Mouse (Mus musculus): ENCODE data around the gene Coro7. TPM values are rescaled to one million over a fixed set of nuclear protein-coding genes. Genes with fewer than 3 reads are reported as not detected.
"Not testable (repeated sequence)": the region's sequence is repeated elsewhere in the genome, so short reads cannot be mapped to it uniquely, and the experiment has no call there.

Coro7 gene
- polyA plus RNA-seq (2017; shearing (Covaris generic)) = 100 to 1,000 TPM in 1 of 2 experiments, 10 to 100 TPM in 1; 98.7 to 102 TPM

DNA sequence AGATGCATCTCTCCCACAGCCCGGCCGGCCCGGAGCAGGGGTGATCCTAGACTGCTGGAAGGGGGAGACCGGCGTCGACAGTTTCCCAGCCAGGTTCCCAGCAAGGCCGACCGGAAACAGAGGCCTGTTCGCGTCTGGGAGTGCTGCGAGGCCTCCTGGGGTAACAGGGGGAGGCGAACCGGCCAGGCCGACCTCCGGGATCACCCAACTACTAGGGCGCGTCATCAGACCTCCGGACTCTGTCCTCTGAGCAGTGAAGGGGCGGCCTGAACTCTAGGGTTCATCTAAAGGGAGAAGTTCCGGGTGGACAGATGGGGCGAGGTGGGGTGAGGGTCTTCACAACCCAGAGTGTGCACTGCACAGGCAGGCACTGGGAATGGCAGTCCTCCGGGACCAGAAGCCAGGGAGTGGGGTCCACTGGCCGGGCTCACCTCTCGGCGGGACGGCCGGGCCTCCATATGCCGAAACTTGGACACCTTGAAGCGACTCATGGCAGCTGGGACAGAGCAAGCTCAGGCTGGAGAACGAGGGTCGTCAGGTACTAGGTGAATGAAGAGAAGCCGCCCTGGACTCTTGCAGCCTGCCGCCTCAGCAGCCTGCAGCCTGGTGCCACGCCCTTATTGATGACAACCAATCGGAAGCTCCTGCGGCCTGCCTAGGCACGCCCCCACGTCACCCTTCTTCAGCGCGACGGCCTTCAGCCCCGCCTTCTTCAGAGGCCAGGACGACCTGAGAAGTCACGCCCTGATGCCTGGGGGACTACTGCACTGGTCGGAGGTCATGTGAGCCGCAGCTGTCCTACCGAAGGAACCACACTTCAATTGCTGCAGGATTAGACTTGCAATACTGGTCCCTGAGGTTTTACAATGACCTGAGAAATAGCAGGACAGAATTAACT, at the start of gene Coro7:
Coro7 (minus strand) TSS at position 657 of the 898 bp plus-strand sequence.
- ATAC-seq = peak; percentile 80

DNA sequence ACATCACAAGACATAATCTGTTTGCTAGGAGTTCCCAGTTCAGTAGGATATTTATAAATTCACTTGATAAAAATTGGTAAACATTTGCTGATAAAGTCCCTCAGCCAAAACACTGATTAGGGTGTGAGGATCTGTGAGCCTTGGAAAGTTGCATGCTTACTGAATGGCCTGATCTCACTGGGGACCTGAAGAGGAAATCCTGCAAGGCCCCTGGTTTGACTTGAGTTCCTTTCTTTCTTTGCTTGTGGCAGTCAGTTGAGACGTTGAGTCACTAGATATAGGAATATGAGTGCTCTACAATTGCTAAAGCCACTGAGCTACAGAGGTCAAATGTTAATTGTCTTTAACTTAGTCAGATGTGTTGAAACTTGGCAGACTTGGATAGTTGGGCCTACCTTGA, 48.4 kb upstream of the Coro7 start:
- ATAC-seq = no peak

- ATAC-seq = no peak
Measured at GRCm38 (mm10) chr16:4727526-4727925, 47.9 kb upstream of the Coro7 start.

GRCm38 (mm10) chr16:4726528-4727128, 47.1 kb upstream of the Coro7 start:
- peak; percentile 62 for ATAC-seq

DNA sequence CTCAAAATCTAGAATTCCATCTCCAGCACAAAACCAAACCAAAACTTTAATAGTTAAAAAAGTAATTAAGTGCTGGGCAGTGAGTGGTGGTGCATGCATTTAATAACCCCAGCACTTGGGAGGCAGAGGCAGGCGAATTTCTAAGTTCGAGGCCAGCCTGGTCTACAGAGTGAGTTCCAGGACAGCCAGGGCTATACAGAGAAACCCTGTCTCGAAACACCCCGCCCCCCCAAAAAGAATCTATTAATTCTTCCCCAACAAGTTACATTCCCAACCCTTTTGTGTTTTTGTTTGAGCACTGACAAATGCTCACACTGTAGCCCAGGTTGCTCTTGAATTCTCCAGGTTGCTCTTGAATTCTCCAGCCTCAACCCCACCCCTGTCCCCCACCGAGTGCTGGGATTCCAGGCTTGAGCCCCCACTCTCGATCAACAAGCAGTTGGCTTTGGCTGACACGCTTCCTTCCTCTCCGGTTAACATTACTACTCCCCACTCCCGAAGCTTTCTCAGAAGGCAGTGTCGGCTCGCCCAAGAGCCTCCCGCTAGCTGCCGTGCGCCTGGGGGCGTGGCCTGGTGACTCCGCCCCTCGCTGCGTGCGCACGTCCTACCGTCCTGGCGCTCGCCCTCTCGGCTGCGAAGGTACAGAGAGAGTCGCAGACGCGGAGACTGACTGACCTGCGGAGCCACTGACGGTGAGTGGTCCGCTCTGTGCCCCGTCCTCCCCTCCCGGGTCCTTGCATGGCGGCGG, 46.4 kb upstream of the Coro7 start, which contains the start of gene Hmox2:
Hmox2 (plus strand) TSS at position 582 of the 748 bp plus-strand sequence.
- peak; percentile 92 for ATAC-seq

DNA sequence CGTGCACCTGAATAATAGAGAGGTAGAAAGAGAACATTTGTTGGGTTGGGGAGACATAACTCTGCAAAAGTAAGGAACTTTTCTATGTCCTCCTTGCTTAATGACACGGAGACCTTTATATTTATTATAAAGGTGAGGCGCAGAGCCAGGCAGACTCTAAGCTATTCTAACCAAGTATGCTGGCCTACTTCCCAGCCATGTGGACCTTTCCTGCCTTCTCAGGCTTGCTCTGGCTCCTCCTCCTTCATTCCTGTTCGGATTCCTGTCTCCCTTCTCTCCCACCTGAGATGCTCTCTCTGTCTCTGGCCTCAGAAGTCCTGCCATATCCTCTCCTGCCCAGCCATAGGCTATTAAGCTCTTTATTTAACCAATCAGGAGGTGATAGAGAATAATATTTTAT, 45.7 kb upstream of the Coro7 start:
- no peak for ATAC-seq

DNA sequence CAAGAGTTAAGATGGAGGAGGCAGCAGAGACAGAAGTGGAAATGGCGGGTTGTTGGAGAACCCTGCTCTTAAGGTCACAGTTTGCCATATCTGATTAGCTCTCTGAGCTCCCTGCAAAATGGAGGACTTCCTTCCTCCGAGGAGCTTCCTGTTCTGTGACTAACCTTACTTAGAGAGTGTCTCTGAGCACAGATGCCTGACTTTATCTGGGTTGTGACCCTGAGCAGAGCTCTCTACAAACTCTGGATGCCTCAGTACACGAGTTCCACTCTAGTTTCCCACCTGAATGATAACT, 43.3 kb upstream of the Coro7 start:
- no peak for ATAC-seq

DNA sequence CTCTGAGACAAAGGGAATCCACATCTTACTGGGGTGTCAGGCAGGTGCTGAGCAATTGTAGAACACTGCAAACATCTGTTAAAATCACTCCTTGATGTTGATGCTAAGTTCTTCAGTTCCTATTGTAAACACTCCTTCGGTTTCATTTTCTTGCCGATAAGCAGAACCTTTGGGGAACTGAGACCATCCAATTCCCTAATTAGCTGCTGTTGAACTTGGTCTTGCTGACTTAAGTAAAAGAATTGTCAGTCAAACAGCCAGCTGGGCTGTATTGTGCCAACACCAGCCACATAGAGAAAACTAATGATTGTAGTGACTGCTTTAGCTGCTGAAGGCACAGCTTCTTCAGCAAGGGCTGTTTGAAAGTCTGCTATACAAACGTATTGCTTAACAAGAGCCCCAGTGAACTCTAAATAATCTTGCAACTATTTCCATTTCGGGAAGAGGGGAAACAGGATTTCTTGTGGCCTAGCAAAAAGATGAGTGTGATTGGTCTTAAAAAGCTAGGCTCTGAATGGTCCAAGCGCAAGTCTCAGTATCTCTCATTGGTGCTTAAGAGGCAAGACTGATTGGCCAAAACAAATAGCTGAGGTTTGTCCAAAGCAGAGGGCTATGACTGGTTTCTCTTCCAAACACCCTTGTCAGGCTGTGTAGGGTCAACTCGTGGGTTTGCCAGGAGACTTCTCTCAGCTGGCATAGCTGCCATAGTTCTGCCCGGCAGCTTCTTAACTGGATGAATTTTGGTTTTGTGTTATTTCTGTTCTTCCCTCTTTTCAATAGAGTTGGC, 42.7 kb upstream of the Coro7 start:
- no peak for ATAC-seq

DNA sequence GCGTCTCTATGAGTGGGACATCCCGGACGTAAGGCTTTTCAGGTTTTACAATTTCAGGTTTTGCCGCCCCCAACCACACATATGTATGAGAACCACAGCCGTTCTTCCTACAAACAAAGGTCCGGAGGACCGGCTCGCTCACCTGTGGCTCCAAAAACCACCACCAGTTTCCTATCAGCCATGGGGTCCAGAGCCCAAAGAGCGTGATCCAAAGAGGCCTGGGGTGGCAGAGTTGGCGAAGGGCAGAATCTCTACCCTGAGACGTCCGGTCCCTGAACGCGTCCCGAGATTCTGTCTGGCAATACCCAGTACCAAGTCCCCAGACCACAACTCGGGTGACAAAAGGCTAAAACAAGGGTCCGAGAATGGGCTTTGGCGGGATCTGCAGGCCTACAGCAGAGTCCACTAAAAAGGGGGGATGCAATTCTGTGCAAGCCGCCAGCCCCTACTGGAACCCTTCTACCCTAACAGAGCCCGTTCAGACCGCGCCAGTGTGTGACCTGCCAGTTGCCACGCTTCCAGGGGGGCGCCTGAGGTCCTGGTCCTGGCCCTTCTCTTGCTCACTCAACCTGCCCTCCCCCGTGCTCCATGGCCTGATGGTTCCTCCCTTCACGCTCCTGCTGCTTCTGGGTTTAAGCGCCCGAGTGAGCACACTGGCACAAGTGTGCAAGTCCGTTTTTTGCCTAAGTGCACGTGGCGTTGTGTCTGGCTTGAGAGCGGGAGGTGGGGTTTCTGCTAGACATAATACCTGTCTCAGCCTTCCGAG, 39.4 kb upstream of the Coro7 start, which contains the start of gene Nmral1:
Nmral1 (minus strand) TSS at position 604 of the 766 bp plus-strand sequence.
- peak; percentile 65 for ATAC-seq

- ATAC-seq = no peak
Measured at GRCm38 (mm10) chr16:4717866-4718265, 38.3 kb upstream of the Coro7 start.

DNA sequence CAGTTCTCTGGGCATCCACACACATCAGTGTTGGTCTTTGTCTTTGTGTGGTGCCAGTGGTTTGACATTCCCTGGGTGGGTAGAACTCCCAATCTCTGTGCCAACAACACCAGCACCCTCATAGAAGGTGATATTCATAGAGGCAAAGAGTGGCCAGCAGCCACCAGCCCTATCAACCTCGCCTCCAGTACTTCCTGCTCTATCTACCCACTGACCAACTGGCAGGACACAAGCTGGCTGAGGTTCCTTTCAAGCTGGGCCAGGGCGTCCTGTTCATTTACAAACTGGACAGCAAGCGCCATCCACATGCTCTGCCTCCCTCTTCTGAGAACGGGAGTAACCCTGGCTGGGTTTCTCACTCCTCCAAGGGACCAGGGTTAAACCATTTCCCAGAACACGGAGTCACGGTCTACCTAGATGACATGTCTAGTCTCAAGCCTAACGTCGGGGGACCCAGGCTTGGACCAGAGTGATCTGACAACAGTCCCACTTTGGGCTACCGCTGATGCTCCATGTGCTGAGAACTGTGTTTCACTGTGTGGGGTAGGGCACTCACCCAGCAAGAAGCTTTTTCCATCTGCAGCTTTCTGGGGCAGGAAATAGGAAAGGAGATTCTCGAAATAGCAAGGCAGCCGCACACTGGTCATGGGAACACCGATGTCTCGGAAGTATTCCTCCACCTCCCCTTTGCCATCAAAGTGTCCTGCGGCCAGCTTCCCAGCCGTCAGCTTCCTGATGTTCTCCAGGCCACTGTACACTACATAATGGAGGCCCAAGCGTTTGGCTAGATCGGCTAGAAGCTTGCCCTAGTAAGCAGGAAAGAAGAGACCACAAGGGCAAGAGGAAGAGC, 34.5 kb upstream of the Coro7 start:
- no peak for ATAC-seq

DNA sequence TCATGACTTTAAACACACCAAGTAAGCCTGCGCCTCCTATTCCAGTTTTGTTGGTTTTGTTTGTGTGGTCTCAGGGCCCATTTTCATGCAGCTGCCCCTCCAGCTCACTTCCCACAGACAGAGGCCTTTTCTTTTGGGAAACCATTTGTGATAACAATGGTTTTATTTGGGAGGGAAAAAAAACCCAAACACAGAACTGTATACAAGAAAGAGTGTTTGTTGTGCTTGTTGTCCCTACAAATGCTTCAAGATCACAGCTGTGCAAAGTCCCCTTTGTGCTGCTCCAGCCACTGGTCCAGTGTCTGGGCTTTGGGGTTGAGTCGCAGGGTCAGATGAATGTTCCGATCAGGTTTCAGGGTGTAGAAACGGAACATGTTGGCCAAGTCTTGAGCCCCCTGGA, 31.6 kb upstream of the Coro7 start:
- ATAC-seq = no peak

DNA sequence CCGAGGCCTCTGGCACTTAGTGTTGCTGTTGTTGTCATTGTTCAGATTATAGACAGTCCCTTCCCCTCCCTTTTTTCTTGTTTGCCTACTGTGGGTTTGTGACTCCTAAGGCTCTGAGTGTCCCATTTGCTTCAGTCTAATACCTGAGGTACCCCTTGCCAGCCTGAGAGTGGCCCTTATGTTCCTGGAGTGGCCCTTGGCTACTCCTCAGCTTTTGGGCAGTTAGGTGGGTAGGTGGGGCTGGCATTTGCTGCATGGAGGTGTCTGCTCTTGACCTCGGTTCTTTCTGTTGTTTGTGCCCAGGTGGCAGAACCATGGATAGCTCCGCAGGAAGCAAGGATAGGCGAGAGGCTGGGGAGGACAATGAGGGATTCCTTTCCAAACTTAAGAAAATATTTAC, 26.0 kb upstream of the Coro7 start:
- ATAC-seq = no peak

- no peak for ATAC-seq
Measured at GRCm38 (mm10) chr16:4702646-4703045, 23.1 kb upstream of the Coro7 start.

DNA sequence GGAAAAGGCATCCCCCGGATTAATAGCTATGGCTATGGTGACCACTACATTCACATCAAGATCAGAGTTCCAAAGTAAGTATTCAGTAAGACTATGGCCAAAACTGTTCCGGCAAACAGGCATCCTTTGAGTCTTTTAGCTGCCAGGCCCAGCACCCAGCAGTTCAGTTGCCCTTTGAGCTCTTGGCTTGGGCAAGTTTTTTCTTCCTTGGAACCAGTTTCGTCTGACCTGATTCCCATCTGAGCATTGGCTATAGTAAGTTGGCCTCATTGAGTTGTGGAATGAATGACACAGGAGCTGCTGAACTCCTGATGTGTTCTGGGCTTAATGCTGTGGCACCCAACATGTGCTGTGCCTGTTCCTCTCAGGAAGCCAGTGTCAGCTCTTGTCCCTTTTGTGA, 21.6 kb upstream of the Coro7 start:
- no peak for ATAC-seq

DNA sequence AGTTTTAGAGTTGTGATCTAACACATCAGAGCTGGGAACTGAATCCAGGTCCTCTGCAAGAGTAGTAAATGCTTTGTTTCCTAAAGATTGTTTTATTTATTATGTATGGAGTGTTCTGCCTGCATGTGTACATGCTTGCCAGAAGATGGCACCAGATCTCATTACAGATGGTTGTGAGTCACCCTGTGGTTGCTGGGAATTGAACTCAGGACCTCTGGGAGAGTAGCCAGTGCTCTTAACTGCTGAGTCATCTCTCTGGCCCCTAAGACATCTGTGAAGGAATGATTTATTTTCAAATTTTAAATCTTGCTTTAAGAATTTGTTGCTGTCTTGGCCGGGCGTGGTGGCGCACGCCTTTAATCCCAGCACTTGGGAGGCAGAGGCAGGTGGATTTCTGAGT, 9.8 kb upstream of the Coro7 start:
- not testable (repeated sequence) for ATAC-seq

DNA sequence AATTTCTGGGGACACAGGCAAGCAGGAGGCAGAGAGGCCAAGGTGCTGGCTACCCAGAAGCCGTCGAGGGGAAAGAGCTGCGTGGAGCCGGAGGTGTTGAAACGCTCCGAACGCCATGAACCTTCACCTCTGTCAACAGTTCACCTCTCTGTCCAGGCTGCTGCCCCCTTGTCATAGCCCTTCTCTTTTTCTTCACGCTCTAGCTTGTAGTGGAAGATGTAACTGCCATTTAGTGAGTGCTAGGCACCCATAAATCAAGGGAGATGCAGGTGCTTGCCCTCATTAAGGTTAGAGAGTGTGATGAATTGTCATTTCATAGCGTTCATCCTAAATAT, 4.8 kb upstream of the Coro7 start:
- ATAC-seq = no peak

DNA sequence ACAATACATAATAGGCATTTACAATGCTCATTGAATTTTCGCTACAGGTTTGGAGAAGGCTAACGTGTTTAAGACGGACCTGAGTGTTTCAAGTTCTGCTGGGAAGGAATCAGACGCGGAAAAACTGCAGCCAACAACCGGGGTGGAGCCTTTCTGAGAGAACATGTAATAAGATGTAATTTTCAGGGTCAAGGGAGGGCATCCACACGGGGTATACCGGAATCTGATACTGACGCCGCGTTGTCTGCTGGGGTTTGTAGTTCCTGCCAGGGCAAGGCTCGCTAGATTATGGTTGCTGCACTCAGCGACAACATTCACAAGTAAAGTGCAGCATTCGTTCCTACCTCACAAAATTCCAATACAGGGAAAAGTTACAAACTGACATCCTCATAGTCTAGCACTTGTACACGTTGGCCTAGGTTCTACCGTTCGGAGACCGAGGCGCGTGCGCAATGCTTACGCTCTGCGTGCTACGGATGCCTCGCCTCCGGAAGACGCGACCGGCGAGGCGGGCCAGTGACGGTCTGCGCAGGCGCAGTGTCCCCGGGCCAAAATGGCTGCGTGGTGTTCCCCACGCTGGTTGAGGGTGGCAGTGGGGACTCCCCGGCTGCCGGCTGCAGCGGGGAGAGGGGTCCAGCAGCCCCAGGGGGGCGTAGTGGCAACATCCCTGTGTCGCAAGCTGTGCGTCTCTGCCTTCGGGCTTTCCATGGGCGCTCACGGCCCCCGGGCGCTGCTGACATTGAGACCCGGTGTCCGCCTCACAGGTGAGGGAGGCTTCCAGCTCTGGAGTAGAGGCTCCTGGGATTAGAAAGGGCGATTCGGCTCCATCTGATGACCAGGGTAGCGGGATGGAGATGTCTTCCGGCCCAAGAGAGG, 4.2 kb upstream of the Coro7 start:
- peak; percentile 81 for ATAC-seq

GRCm38 (mm10) chr16:4683193-4683580, 3.6 kb upstream of the Coro7 start:
- no peak for ATAC-seq

- no peak for ATAC-seq
Measured at GRCm38 (mm10) chr16:4682628-4683179, 3.1 kb upstream of the Coro7 start.
